Comparison of ENCODE assay signal across 8 mouse cellular contexts in genomic region chr15:89532924-89533842, GRCm38 (mm10). TPM values are rescaled to one million over a fixed set of nuclear protein-coding genes. Genes with fewer than 3 reads are reported as not detected.
DNase-seq lines count a peak whose midpoint lies in the region; ATAC-seq lines count a peak whose summit lies in the region.

No protein-coding gene starts in this region.

- ATAC-seq in kidney, embryonic 16.5 days (ENCODE audit: low FRiP score, low TSS enrichment) = no peak
- peak; percentile 51 for ATAC-seq in hindbrain, embryonic 15.5 days (ENCODE audit: low FRiP score, low read depth)
- ATAC-seq in neural tube, embryonic 13.5 days (ENCODE audit: low read depth) = peak; percentile 65
- ATAC-seq in CD4-positive, CD25-positive, alpha-beta regulatory T cell, adult 4 months = no peak
- ATAC-seq in inflammation-experienced regulatory T-cells, adult 6 months = no peak

- no peak for DNase-seq in kidney, postnatal 10 days
- DNase-seq in cerebellum, postnatal 25 days = peak; percentile 55 to 57
- DNase-seq in left cerebral cortex, adult 9 months (ENCODE audit: low spot score in 2 of 2) = no peak

- WGBS in kidney, embryonic 16.5 days = 77% methylated on average over 23 of the region's 23 CpGs
- 63% methylated on average over 23 of the region's 23 CpGs for WGBS in hindbrain, embryonic 15.5 days
- WGBS in neural tube, embryonic 13.5 days = 71% methylated on average over 23 of the region's 23 CpGs

- no peaks in the 10 kb centered on the region for H3K27me3 ChIP-seq in kidney, embryonic 16.5 days (ENCODE audit: insufficient read depth, low read length)
- H3K27me3 ChIP-seq in hindbrain, embryonic 15.5 days = no peaks in the 10 kb centered on the region
- H3K27me3 ChIP-seq in neural tube, embryonic 13.5 days = no peaks in the 10 kb centered on the region; the same call in 1 of the 2 replicates

- H3K4me3 ChIP-seq in kidney, embryonic 16.5 days (ENCODE audit: low read length) = no peak overlapping the region
- peak overlapping the region; percentile 46 for H3K4me3 ChIP-seq in hindbrain, embryonic 15.5 days
- H3K4me3 ChIP-seq in neural tube, embryonic 13.5 days = peak overlapping the region; percentile 45

- no peaks in the 10 kb centered on the region for H3K9me3 ChIP-seq in kidney, embryonic 16.5 days (ENCODE audit: low read length)
- no peaks in the 10 kb centered on the region for H3K9me3 ChIP-seq in hindbrain, embryonic 15.5 days
- no peaks in the 10 kb centered on the region for H3K9me3 ChIP-seq in neural tube, embryonic 13.5 days

- no peaks in the 10 kb centered on the region for H3K4me1 ChIP-seq in kidney, embryonic 16.5 days (ENCODE audit: insufficient read depth, low read length)
- peaks cover 32% of the 10 kb centered on the region for H3K4me1 ChIP-seq in hindbrain, embryonic 15.5 days (replicated peaks)
- peaks cover 30% of the 10 kb centered on the region for H3K4me1 ChIP-seq in neural tube, embryonic 13.5 days (replicated peaks)

- H3K36me3 ChIP-seq in kidney, embryonic 16.5 days (ENCODE audit: insufficient read depth, low read length) = no peaks in the 10 kb centered on the region
- no peaks in the 10 kb centered on the region for H3K36me3 ChIP-seq in hindbrain, embryonic 15.5 days
- 0 out of 2 replicates have a peak, but pooled peaks cover 3% of the 10 kb centered on the region for H3K36me3 ChIP-seq in neural tube, embryonic 13.5 days

- peak overlapping the region; percentile 16; the same call in 1 of the 2 replicates for H3K4me2 ChIP-seq in kidney, embryonic 16.5 days (replicated peaks; ENCODE audit: low read depth, low read length)
- H3K4me2 ChIP-seq in hindbrain, embryonic 15.5 days = peak overlapping the region; percentile 81
- peak overlapping the region; percentile 72 for H3K4me2 ChIP-seq in neural tube, embryonic 13.5 days

- H3K27ac ChIP-seq in kidney, embryonic 16.5 days (ENCODE audit: low read length) = no peak overlapping the region
- peak overlapping the region; percentile 88 for H3K27ac ChIP-seq in hindbrain, embryonic 15.5 days (replicated peaks)
- peak overlapping the region; percentile 87 for H3K27ac ChIP-seq in neural tube, embryonic 13.5 days (replicated peaks)

- H3K9ac ChIP-seq in kidney, embryonic 16.5 days (replicated peaks; ENCODE audit: low read length) = no peak overlapping the region
- peak overlapping the region; percentile 49 for H3K9ac ChIP-seq in hindbrain, embryonic 15.5 days
- peak overlapping the region; percentile 76 for H3K9ac ChIP-seq in neural tube, embryonic 13.5 days

RNA-seq across cellular contexts. Expression of gene Shank3, which starts 33.8 kb away (rescaled TPM):
- polyA plus RNA-seq in kidney, embryonic 16.5 days (2015; fragmentation: Nextera tagmentation; extraction: Ambion mirVana) = 1.8 and 2.9 TPM in 2 replicates
- 9.6 and 11.2 TPM in 2 replicates for polyA plus RNA-seq in hindbrain, embryonic 15.5 days (2015; fragmentation: Nextera tagmentation; extraction: Ambion mirVana)
- polyA plus RNA-seq in neural tube, embryonic 13.5 days (2015; fragmentation: Nextera tagmentation; extraction: Ambion mirVana) = 6.5 and 8.0 TPM in 2 replicates
- polyA plus RNA-seq in CD4-positive, CD25-positive, alpha-beta regulatory T cell, adult 4 months (2017; shearing (Covaris generic)) = not detected
- polyA plus RNA-seq in inflammation-experienced regulatory T-cells, adult 6 months (2017; shearing (Covaris generic)) = not detected

RNA-seq across cellular contexts. Expression of gene Acr, which starts 34.9 kb away (rescaled TPM):
- polyA plus RNA-seq in kidney, embryonic 16.5 days (2015; fragmentation: Nextera tagmentation; extraction: Ambion mirVana) = 0.15 TPM in 1 of 2 replicates, not detected in the other
- 1.4 and 1.5 TPM in 2 replicates for polyA plus RNA-seq in hindbrain, embryonic 15.5 days (2015; fragmentation: Nextera tagmentation; extraction: Ambion mirVana)
- 0.48 and 1.5 TPM in 2 replicates for polyA plus RNA-seq in neural tube, embryonic 13.5 days (2015; fragmentation: Nextera tagmentation; extraction: Ambion mirVana)
- polyA plus RNA-seq in CD4-positive, CD25-positive, alpha-beta regulatory T cell, adult 4 months (2017; shearing (Covaris generic)) = not detected
- polyA plus RNA-seq in inflammation-experienced regulatory T-cells, adult 6 months (2017; shearing (Covaris generic)) = not detected

RNA-seq across cellular contexts. Expression of gene Arsa, which starts 56.0 kb away (rescaled TPM):
- 19.2 and 21.1 TPM in 2 replicates for polyA plus RNA-seq in kidney, embryonic 16.5 days (2015; fragmentation: Nextera tagmentation; extraction: Ambion mirVana)
- polyA plus RNA-seq in hindbrain, embryonic 15.5 days (2015; fragmentation: Nextera tagmentation; extraction: Ambion mirVana) = 33.4 and 35.4 TPM in 2 replicates
- polyA plus RNA-seq in neural tube, embryonic 13.5 days (2015; fragmentation: Nextera tagmentation; extraction: Ambion mirVana) = 18.4 and 19.1 TPM in 2 replicates
- 10 to 100 TPM; 10.2 to 12.6 TPM for polyA plus RNA-seq in CD4-positive, CD25-positive, alpha-beta regulatory T cell, adult 4 months (2017; shearing (Covaris generic))
- polyA plus RNA-seq in inflammation-experienced regulatory T-cells, adult 6 months (2017; shearing (Covaris generic)) = 10 to 100 TPM in 1 of 3 experiments, 1 to 10 TPM in 2; 4.9 to 12.1 (median 6.8) TPM

RNA-seq across cellular contexts. Expression of gene Rabl2, which starts 58.5 kb away (rescaled TPM):
- polyA plus RNA-seq in kidney, embryonic 16.5 days (2015; fragmentation: Nextera tagmentation; extraction: Ambion mirVana) = 56.1 and 59.5 TPM in 2 replicates
- polyA plus RNA-seq in hindbrain, embryonic 15.5 days (2015; fragmentation: Nextera tagmentation; extraction: Ambion mirVana) = 74.3 and 86.2 TPM in 2 replicates
- 70.7 and 82.4 TPM in 2 replicates for polyA plus RNA-seq in neural tube, embryonic 13.5 days (2015; fragmentation: Nextera tagmentation; extraction: Ambion mirVana)
- polyA plus RNA-seq in CD4-positive, CD25-positive, alpha-beta regulatory T cell, adult 4 months (2017; shearing (Covaris generic)) = 1 to 10 TPM; 1.3 to 2.2 TPM
- 1 to 10 TPM; 1.5 to 2.2 (median 1.5) TPM for polyA plus RNA-seq in inflammation-experienced regulatory T-cells, adult 6 months (2017; shearing (Covaris generic))

Comparison
In these comparisons a context has a peak if more than half of its experiments do, and no peak if none do; other contexts are left out.
1. ATAC-seq: peak in hindbrain, embryonic 15.5 days (single experiment) and neural tube, embryonic 13.5 days (single experiment); none in kidney, embryonic 16.5 days (single experiment), CD4-positive, CD25-positive, alpha-beta regulatory T cell, adult 4 months (single experiment) and inflammation-experienced regulatory T-cells, adult 6 months (single experiment).
2. H3K4me2 ChIP-seq: peak in every context shown above with its lines; median percentile 81 in hindbrain, embryonic 15.5 days; 72 in neural tube, embryonic 13.5 days; 16 in kidney, embryonic 16.5 days.
3. DNase-seq: peak in cerebellum, postnatal 25 days (2 of 2); none in kidney, postnatal 10 days (single experiment) and left cerebral cortex, adult 9 months (0 of 2).